Mouse (Mus musculus): ENCODE measurements around the gene Olfr19.

DNA sequence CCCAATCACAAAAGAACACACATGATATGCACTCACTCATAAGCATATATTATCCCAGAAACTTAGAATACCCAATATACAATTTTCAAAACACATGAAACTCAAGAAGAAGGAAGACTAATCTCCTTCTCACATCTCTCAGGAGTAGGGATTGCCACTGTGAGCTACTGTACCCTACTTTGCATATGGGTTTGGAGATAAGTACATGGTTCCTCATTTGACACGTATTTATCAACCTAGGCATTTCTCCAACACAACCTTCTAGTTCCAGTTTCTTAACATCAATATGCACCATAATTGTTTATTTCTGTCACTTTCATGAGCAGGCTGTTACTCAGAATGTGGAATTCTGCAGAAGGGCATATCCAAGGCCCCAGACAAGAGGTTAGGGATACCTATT lies 31.1 kb downstream of the Olfr19 start:
- TF ChIP-seq CTCF (IDR thresholded peaks at IDR 0.05; ENCODE audit: low read depth, low read length) (no peak), GATA1 (IDR thresholded peaks at IDR 0.05; ENCODE audit: borderline replicate concordance, low read length) (no peak), TAL1 (conservative IDR thresholded peaks at IDR 0.05; ENCODE audit: low read depth, low read length) (no peak), POLR2AphosphoS5 (IDR thresholded peaks at IDR 0.05; ENCODE audit: insufficient replicate concordance, low read depth, low read length) (no peak), GATA2 (IDR thresholded peaks at IDR 0.05; ENCODE audit: borderline replicate concordance, low read depth, low read length) (no peak)

Measured in G1E (cell line).